Mouse (Mus musculus): ENCODE results near the gene Mettl7a3. TPM values are rescaled to one million over a fixed set of nuclear protein-coding genes. Genes with fewer than 3 reads are reported as not detected.
A peak's percentile ranks its signal among the peaks of the same experiment; 100 is the strongest.
"Not testable (repeated sequence)": the region's sequence is repeated elsewhere in the genome, so short reads cannot be mapped to it uniquely, and the experiment has no call there.

Gene Mettl7a3
- total RNA-seq, 4 experiments from 2014 or later: 0.17 to 0.43 (median 0.22) TPM; not detected in 1

DNA sequence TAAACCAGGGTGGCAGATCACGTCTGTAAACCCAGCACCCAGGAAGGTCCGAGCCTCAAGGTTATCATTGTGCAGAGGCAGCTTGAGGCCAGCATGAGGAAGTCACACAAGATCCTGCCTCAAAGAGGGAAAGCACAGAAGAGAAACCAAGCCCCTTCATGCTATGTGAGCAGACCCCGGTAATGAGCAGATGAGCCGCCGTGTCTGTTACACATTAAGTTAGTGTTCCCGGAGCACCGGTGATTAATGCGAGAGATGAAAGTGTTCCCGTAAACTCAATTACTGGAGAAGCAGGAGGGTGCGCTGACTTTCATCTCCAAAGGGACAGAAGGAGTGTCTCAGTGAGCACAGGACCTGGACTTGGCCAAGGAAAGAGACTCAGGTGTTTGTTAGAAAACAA lies 5.4 kb upstream of the Mettl7a3 start:
- DNase-seq (ENCODE audit: low spot score in 2 of 2): not testable (repeated sequence)

DNA sequence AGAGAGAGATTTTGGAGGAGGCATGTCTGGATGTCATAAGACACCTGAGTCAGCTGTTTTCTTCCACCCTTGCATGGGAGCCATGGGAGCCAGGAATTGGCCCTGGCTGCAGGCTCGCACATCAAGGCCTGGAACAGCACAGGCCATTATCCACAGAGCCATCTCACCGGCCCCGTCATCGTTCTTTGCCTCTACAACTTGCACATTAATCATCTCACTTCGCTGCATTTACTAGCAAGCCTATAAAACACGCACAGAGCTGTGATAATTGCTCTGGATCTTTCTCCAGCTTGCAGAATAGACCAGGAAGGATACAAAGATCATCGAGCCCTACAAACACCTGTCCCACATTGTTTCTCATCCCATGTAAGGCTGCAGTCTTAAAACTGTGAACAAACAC lies 4.0 kb upstream of the Mettl7a3 start:
- DNase-seq (ENCODE audit: low spot score in 2 of 2): no peak

DNA sequence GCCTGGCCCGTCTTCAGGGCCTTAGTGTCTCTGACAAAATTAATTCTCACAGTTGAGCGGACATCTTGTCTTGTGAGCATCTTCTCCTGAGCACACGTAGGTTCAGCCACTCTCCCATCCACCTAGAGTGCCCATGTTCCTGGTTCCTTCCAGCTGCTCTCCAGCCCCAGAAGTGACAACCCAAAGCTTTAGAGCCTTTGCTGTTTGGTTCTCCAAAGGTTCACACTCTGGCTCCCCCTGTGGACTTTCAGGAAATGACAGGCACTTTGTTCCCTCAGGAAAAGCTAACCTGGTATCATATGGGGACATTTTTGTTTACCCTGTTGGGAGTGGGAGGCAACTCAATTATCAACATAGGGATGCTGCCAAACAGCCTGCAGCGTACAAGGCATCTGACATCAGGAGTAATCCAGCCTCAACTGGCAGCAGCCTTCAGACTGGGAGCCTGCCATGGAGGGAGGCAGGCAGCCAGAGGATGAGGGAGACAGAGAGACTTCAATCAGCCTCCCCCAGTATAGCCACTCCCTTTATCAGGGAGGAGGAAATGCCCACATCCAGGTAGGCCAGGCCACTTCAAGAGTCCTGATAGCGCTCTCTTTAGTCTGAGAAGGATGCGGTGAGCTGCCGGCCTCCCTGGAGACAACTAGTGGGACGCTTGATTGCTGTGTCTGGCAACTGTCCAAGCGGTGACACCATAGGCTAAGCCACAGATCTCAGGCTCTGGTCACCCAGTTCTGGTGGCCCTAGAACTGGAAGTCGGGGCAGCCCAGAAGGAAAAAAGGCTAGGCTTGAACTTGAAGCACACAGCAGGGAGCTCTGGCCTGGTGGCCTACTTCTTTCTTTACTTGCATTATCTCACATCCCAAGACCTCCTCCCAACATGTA lies 2.4 kb upstream of the Mettl7a3 start:
- DNase-seq (ENCODE audit: low spot score in 2 of 2): not testable (repeated sequence)

DNA sequence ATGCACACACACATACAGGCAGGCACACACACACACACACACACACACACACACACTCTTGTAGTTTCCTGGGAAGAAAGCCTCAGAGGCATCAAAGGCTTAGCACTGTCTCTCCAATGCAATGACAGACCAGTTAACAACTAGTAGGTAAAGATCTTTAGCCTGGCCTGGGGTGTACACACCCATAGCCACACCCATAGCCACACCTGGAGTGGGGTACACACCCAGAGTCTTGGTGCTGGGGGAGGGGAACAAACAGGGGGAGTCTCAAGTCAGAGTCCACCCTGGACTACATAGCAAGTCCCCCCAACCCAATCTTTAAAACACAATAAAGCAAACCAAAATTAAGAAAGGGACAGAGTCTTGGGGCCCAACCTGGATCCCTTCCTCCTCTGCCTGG lies 2.6 kb downstream of the Mettl7a3 start:
- not testable (repeated sequence) for DNase-seq (ENCODE audit: low spot score in 2 of 2)

GRCm38 (mm10) chr15:100337847-100338246 lies 3.1 kb downstream of the Mettl7a3 start:
- DNase-seq (ENCODE audit: low spot score in 2 of 2): peak; percentile 43 to 52

GRCm38 (mm10) chr15:100341314-100341980 lies 6.7 kb downstream of the Mettl7a3 start:
- DNase-seq (ENCODE audit: low spot score in 2 of 2): not testable (repeated sequence)

- DNase-seq (ENCODE audit: low spot score in 2 of 2): no peak
Observed at GRCm38 (mm10) chr15:100345484-100345883, 10.8 kb downstream of the Mettl7a3 start.

DNA sequence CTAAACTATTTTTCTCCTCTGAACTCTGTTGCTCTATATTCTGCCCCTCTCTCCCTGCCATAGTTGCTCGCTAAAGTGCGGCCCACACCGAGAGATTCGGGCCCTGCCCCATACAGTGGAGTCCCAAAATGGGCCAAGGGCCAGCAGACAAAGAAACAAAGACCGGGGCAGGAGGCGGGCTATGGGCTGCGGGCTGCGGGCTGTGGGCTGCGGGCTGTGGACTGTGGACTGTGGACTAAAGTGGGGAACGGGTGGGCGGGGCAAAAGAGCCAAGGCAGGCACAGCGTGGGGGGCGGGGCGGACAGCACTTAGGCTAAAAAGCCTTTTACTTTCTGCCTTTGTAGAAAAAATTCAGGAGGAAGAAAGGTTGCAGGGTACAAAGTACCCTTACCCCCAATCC lies 12.0 kb downstream of the Mettl7a3 start:
- no peak for DNase-seq (ENCODE audit: low spot score in 2 of 2)

GRCm38 (mm10) chr15:100349496-100349895 lies 14.8 kb downstream of the Mettl7a3 start:
- DNase-seq (ENCODE audit: low spot score in 2 of 2): no peak

DNA sequence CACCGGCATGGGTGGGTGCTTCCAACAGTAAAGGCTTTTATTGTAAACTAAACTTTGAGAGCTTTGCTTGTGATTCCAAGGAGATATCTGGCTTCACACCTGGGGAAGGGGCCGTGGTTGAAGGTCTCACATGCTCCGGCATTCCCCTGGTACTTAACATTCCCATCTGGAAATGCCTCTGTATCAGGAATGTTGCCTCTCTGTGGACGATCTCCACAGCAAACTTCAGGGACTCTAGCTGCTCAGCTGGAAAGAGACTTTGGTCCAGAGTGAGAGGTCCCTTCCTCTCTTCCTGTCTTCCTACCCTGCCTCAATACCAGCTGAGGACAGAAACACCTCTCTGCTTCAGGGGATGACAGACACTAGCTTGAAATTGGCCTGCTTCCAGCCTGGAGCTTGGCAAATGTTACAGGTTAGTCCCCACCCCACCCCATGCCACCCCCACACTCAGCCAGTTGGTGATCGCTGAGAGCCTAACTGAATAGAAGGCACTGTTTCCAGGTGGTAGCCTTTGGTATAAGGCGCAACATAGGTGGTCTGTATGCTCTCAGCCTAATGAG lies 16.9 kb downstream of the Mettl7a3 start:
- DNase-seq (ENCODE audit: low spot score in 2 of 2): no peak

- no peak for DNase-seq (ENCODE audit: low spot score in 2 of 2)
Observed at GRCm38 (mm10) chr15:100352711-100353250, 18.1 kb downstream of the Mettl7a3 start, which contains the start of the genes Methig1 and Mettl7a2. TSS of gene Methig1 (plus strand) at chr15:100353149. TSS of gene Mettl7a2 (plus strand) at chr15:100353200.

DNA sequence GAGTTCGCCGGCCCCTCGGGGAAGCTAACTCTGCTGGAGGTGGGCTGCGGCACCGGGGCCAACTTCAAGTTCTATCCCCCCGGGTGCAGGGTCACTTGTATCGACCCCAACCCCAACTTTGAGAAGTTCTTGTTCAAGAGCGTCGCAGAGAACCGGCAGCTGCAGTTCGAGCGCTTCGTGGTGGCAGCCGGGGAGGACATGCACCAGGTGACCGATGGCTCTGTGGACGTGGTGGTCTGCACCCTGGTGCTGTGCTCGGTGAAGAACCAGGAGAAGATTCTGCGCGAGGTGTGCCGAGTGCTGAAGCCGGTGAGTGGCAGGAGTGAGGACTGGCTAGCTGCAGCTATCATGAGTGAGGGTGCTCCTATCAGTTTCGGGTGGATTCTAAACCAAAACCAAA lies 18.7 kb downstream of the Mettl7a3 start:
- DNase-seq (ENCODE audit: low spot score in 2 of 2): not testable (repeated sequence)

- DNase-seq (ENCODE audit: low spot score in 2 of 2): no peak
Observed at GRCm38 (mm10) chr15:100355876-100356275, 21.1 kb downstream of the Mettl7a3 start.

DNA sequence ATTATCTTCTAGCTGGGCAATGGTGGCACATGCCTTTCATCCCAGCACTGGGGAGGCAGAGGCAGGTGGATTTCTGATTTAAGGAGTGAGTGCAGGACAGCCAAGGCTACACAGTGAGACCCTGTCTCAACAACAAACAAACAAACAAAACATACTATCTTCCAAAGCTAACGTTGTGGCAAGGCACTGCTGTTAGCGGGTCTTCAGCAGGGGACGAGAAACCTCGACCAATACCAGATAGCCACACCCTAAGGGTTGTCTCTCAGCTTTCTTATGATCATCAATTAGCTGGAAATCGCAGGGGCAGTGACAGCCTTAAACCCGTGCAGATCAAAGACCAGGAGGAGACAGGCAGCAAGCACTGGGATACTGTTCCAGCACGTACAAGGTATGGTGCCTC lies 29.5 kb downstream of the Mettl7a3 start, which contains the start of gene Higd1c:
TSS of gene Higd1c (plus strand) at position 301 of the 400 bp plus-strand sequence.
- no peak for DNase-seq (ENCODE audit: low spot score in 2 of 2)

- not testable (repeated sequence) for DNase-seq (ENCODE audit: low spot score in 2 of 2)
Observed at GRCm38 (mm10) chr15:100365967-100366366, 31.2 kb downstream of the Mettl7a3 start.

DNA sequence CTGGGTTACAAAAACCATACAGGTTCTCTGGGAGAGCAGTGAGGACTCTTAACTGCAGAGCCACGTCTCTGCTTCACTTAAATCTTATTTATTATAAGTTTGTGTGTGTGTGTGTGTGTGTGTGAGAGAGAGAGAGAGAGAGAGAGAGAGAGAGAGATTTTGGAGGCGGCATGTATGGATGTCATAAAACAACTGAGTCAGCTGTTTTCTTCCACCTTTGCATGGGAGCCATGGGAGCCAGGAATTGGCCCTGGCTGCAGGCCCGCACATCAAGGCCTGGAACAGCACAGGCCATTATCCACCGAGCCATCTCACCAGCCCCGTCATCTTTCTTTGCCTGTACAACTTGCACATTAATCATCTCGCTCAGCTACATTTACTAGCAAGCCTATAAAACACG lies 32.4 kb downstream of the Mettl7a3 start:
- DNase-seq (ENCODE audit: low spot score in 2 of 2): no peak

DNA sequence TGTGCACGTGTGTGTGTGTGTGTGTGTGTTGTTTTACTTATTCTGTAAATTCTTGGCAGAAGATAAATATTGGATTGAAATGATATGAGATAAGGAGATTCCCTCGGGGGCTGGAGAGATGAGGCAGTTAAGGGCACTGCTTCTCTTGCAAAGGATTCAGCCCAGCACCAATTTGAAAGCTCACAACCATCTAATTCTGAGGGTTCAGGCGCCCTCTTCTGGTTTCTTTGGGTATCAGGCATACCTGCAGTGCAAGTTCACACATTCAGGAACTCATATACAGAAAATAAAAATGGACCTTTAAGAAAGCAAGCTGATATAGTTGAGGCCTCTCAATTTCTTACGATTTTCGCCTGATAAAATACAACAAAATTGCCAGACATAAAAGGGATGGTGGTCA lies 40.3 kb downstream of the Mettl7a3 start:
- DNase-seq (ENCODE audit: low spot score in 2 of 2): peak; percentile 26 to 40

- DNase-seq (ENCODE audit: low spot score in 2 of 2): not testable (repeated sequence)
Observed at GRCm38 (mm10) chr15:100377847-100378505, 43.2 kb downstream of the Mettl7a3 start.

- no peak for DNase-seq (ENCODE audit: low spot score in 2 of 2)
Observed at GRCm38 (mm10) chr15:100379658-100380057, 44.9 kb downstream of the Mettl7a3 start.

DNA sequence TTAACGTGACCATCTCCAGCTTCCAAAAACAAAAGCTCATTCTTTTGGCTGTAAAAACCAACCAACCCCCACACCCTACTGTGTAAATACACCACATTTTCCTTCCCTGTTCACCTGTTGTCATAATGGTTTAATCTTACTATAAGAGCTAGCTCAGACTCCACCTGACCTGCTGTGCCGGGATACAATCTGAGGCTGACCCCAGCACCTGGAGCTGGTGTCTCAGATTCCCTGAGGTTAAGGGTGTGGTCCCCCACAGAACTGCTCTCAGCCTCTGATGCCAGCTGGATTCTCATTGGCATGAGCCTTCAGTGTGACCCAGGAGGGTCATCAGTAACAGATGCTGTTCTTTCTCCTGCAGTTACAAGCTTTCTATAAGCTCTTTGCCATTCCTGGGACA lies 45.4 kb downstream of the Mettl7a3 start:
- DNase-seq (ENCODE audit: low spot score in 2 of 2): no peak

DNA sequence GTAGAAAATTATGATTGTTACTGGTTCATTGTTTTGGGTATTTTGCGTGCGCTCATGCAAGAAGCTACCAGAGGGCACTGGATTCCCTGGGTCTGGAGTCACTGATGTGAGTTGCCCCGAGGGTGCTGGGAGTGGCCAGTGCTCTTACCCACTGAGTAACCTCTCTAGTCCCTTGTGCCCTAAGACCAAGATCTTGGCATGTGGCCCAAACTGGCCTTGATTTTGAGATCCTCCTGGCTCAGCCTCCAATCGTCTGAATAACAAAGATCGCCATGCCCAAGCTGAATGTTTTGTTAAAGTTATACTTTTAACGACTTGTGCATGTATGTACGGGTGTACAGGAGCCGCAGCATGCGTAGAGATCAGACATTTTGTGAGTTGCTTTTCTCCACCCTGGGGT lies 51.0 kb downstream of the Mettl7a3 start:
- DNase-seq (ENCODE audit: low spot score in 2 of 2): no peak

Data from gastrocnemius, adult 8-10 months (tissue).